Mouse (Mus musculus) CD8-positive naive resting alpha-beta T cell, adult 2 months (primary cell): ENCODE results near the gene Stn1.

Experiments
- DNase-seq, 2 experiments: peaks; one replicate each; pipeline ENCODE4 v3.0.0; 2022; ENCODE audit warnings: low read depth in 2 of 2, low spot score in 2 of 2

Gene Stn1

DNA sequence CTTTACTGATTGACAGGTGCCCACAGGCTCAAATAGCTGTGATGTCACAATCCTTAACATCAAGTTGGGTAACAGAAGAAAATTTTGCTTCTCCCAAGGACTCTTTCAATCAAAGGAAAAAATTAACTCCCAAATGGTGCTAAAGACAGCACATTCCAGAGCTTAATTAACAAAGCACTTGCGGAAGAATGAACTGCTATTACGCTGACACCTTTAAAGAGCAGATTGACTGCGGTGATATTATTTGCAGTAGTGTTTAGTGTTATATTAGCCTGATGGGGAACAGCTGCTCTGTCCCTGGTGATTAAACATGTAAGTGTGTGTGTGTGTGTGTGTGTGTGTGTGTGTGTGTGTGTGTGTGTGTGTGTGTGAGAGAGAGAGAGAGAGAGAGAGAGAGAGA is 7.7 kb upstream of the Stn1 start:
- DNase-seq: no peak

DNA sequence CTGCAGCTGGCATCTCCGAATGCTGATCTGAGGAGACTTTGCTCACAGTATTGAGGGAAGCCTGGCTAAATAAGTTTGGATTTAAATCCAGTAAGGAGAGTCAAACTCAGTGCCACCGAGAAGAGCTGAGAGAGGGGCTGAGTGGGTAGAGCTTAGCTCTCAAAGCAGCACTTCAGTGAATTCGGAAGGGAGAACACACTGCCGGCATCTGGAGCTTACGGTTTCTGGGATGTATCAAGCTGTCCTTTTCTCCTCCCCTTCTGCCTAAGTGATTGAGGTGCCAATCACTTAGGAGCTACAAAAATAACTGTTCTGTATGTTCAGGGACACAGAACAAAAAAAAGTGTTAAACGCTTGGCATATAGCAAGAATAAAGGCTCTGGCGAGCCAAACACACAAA is 5.1 kb upstream of the Stn1 start:
- no peak for DNase-seq

DNA sequence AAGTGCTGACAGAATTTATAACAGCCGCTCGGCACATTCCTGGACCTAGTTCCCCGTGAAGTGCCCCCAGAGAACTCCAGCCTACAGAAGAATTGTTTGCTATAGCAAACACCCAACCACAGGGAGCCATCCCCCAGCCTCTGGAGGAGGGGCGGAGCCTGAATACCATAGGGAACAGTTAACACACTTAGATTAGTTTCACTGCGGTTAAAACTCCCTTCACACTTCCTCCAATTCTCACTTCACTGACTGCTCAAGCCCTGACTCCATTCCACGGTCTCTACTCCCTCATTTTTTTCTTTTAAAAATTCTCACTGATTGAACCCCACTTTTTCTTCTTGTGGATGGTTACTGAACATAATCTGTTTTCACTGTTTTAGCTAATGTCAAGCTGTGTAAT is 1.5 kb upstream of the Stn1 start:
- no peak for DNase-seq

DNA sequence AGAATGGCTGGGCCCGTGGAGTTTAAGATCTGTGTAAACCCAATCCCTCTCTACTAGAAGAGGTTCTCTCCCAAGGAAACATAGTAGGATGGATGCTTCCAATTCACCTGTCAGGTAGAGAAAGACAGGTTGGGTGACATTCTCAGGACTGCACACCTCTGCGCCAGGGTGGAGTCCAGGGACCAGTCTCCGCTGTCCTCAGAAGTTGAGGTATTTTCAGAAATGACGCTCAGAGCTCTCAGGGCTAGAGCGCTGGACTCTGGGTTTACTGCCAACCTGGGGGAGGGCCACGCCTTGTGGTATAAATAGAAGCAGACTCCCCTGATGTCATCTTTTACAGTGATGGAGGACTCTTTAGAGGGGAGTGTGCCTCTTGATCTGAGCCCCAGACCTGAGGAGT is 572 bp upstream of the Stn1 start:
- DNase-seq: no peak

DNA sequence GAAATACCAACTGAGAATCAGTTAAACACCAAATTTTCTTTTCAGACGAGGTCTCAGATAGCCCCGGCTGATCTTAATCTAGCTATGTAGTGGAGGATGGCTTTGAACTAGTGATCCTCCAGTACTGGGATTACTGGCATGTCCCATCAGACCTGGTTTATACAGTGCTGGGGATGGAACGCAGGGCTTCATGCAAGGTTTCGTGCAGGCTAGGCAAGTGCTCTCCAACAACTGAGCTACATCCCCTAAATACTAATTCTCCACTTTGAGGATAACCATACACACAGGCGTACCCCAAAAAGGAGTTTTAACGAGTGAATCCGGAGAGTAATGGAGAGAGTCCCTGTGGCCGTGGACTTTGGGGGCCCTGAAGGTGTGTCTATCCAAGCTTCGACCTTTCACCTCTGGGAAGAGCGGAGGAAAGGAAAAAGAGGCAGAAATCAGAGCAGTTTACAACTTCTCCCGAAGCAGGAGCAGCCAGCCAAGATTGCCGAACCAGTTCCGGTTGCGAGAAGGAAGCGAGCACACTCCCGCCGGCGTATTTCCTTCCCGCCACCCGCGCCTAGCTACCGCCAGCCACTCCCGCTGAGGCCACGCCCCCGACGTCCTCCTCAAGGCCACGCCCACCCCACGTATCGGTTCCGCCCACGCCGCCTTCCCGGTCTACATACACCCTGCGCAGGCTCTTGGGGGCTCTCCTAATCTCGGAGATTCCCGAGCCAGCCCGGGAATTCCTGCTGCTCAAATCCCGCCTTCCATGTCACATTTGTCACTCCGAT is 597 bp downstream of the Stn1 start:
- peak; percentile 82 to 91 for DNase-seq

DNA sequence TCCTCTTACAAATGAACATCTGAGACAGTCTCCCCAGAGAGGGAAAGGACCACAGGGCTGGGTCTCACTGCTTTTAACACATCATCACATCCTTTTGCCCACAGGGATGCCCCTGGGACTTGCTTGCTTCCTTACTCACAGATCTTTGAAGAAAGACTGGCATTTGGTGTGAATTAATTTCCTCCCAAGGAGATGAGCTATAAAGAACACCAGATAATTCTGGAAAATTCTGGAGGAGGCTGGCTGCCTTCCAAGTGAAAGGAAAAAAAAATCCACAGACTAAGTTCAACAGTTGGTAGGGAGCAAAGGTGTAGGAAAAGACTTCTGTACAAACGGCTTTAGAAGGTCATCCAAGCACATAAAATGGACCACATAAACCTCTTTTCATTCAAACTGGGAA is 3.2 kb downstream of the Stn1 start:
- DNase-seq: no peak

DNA sequence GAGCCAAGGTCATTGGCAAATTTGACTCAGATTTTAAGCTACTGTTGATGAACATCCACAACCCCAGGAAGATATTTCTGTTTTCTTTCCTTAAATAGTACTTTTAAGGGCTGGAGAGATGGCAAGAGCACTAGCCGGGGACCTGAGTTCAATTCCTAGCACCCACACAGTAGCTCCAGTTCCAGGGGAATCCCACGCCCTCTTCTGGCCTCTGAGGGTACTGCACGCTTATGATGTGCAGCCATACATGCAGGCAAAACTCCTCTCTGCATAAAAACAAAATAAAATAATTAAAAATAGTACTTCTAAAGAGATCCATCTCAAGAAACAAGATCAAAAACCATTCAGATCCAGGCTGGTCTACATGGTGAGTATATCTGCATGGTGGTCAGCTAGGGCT is 4.9 kb downstream of the Stn1 start:
- peak; percentile 34 to 36 for DNase-seq

DNA sequence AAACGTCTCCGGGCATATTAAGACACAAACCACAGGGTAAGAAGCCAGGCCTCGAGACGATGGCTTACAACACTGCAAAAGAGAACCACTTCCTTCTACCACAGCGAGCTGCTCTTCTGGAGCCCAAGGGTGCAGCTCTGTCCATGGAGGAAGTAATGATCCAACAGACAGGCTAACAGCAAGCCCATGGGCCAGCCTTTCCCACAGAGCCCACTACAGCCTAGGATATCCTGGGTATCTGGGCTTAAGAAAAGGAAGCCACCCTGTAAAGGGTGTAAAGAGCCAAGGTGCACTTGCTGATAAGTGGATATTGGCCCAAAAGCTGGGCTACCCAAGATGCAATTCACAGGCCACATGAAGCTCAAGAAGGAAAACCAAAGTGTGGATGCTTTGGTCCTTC is 6.0 kb downstream of the Stn1 start:
- DNase-seq: no peak

DNA sequence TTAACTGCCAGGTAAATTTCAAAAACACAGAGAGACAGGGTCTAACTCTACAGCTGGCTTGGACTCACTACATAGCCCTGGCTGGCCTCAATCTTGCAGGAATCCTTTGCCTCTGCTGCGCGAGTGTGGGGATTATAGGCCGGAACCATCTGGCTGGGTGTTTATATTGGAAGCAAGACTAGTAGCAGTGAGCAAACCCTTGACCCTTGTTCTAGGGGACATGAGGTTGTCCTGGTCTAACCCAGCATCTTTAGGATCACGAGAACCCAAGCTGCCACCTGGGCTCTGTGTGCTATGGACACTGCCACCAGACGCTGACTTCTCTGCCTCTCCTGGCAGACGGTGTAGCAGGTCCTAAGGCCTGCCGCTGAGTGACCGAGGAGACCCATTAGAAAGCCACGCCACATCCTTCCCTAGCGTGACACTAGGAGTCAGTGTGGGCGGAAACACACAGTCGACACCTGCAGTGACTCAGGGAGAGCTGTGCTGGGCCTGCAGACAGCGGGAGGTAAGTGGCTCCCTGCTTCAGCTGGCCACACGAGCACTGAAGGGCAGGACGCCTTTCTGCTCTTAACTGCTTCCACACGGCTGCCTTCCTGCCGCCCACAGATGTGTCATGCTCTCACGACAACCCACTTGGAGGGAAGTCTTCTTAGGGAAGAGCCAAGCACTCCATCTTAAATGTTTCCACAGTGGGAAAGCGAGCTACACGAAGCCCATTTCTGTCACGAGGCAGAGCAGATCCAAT is 10.9 kb downstream of the Stn1 start:
- DNase-seq: no peak

DNA sequence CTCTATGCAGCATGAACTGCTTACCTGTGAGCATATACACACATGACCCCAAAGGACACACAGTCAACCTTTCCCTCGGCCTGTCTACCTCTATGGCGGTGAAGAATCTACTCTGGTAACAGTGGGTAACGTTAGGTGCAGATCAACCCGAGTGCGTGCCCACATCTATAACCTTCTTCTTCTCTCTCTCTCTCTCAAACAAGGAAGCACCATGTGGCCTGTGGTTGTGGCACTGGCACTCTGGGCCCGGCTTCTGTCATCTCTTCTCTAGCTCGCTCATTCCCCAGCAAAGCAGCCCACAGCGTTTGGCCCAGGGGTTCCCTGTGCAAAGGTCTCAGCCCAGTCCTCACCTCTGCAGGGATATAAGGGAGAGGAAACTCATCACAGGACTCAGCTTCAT is 12.4 kb downstream of the Stn1 start:
- peak; percentile 33 to 51 for DNase-seq

DNA sequence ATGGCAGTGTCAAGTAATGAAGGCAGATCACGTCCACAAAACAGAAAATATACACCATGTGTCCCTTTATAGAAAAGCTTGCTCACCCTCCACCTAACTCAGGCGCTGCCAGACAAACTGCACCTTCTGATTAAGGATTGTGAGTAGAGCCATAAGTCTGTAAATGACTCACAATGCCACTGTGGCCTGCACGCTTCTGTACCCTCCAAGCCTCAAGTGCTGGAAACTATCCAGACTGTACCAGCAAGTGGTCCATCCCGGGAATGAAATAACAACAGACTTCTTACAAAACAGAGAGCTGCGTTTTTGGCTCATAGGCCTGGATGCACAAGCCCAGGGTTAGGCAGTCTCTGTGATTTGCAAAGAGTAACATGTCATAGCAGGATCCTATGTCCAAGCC is 15.9 kb downstream of the Stn1 start:
- DNase-seq: no peak

DNA sequence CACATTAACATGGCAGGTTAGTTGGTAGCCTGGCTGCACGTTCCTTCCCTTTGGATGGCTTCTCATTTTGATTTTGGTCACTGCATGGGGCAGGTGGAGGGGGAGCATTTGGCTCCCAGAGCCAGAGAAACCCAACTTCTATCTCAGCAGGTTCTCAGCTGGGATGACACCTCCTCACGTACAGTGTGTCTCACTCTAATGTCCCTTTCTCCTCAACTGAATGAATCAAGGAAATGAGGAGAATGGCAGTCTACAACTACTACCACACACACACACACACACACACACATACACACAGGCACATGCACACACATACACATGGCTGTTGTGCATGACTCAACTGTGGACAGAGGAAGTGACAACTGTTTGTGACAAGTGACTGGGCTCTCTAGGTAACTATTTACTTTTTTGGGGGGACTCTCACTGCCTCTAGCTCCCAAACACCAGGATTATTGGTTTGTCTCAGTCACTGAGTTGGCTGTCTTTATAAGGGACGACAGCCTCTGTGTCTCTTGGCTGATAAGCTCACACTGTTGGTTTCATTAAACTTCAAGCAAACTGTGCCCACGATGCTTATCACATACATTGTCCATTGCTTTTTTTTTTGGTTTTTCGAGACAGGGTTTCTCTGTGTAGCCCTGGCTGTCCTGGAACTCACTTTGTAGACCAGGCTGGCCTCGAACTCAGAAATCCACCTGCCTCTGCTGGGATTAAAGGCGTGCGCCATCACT is 18.0 kb downstream of the Stn1 start:
- DNase-seq: no peak

DNA sequence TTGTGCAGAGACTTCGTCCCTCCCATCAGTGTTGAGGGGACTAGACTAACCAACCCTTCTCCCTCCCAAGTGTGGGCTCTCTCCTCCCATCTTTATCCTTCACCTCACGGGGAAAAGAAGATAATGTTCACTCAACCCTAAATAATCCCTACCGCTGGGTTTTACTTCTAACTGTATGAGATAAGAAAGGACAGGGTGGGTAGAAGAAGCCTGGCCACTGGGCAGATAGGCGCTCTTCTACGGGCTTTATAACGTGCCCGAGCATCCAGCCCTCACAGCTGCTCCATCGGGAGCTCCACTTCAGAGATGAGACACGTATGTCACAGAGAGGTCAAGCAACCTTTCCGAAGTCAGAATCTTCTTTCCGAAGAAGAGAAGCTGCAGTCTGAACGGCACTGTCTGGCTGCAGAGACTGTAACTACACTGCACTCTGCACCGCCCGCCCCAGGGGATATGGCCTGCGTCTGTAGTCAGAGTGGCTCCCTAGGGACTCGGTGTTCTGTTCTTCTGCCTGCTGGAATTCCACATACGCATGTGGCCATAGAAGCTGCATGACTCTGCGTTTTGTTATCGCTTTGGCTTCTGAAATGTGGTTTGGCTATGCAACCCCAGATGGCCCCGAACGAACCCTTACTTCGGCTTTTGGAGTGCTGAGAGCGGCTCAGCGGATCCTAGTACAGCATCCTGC is 18.7 kb downstream of the Stn1 start:
- DNase-seq: no peak

DNA sequence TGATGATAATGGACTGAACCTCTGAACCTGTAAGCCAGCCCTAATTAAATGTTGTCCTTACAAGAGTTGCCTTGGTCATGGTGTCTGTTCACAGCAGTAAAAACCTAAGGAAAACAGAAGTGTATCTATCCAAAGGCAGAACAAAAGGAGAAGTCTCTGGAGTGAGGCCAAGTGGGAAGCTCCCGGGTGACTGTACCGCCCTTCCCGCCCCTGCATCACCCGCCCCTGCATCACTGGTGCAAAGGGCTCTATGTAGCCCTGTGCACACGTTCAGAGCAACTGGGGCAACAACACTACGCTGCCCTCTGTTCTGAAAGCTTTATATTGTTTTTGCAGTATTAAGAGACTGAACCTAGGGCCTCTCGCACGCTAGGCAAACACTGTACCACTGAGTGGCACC is 19.7 kb downstream of the Stn1 start:
- DNase-seq: no peak

DNA sequence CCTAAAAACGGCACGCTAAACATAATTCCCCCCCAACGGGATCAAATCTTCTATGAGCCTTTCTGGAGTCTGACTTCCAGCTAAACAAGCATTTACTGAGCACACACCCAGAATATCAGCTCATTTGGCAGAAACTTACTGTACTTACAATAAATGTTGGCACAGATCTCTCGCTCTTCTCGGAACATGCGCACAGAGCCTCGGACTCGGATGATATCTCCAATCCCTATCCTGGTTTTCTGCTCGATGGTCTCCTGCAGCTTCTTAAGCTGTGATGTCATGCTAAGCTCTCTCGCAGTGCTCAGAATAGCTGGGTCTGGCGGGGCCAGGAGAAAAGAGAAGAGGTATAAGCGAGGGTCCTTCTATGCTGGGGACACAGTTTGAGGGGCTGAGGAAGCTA is 20.4 kb downstream of the Stn1 start:
- no peak for DNase-seq

DNA sequence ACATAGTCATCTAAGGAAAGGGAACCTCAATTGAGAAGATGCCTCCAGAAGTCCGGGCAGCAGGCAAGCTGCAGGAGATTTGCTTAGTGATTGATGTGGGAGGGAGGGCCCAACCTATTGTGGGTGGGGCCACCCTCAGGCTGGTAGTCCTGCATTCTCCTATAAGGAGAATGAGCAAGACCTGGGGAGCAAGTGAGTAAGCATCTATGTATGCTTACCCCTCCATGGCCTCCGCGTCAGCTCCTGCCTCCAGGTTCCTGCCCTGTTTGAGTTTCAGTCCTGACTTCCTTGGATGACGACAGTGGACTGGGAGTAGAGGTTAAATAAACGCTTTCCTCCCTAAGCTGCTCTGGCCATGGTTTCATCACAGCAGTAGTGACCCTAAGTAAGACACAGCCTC is 22.2 kb downstream of the Stn1 start:
- DNase-seq: no peak

DNA sequence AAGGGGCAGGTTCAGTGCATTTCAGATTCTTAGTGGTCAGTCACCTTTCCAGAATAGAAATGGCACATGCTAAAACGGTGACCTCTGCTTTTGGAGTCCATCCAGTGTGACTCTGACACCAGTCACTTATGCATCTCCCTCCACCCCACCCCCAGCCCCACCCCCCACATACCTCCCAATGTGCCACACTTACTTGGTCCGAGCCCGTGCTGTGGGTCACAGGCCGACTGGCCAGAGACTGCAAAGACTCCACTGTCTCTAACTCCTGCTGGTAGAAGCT is 23.7 kb downstream of the Stn1 start:
- DNase-seq: no peak

DNA sequence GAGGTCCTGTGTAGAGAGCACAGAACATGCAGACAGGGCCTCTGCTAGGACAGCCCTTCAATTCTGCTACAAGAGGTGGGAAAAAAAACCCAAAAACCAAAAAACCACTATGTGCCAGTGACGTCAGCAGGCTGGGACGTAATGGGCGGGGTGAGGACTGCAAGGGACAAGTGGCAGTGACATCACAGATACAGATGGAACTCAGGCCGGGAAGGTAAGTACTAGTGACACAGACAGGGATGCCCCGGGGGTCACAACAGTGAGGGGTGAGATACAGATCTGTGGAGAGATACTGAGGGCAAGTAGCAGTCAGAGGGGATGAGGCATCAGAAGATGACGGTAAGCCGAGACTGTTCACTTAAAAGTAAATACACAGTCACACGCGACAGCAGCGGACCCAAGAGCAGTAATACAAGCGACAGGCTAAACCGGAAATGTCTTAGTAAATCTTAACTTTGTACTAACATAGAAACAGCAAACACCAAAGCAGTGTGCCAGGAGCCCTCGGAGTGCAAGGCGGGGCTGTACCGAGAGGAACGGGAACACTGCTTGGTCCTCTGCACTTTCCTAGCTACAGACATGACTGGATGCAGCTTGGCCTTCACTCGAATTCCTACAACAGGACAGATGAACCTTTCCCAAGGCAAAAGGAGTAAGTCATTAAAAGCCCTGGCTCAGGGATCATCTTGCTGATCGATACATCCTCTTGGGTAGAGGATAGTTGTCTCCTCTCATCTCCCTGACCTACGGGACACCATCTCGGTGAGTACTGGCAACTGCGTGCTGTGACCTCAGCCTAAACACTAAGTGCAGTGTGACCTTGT is 24.3 kb downstream of the Stn1 start:
- peak; percentile 32 to 53 for DNase-seq

DNA sequence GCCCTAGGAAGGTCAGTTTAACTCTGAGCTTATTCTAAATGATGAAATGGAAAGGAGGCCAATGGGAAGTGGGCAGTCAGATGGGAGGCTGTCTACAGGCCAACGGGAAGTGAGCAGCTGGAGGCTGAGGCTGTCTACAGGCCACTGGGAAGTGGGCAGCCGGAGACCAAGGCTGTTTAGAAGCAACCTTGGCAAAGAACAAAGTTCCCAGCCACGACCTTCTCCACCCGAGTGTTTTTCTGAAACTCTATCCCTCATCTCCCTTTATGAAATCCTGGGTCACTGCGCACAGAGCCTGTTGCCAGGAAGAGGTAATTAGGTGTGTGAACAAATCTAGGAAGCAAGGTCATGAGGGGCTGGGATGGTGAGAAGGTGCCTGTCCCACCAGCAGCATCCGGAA is 25.3 kb downstream of the Stn1 start:
- no peak for DNase-seq

DNA sequence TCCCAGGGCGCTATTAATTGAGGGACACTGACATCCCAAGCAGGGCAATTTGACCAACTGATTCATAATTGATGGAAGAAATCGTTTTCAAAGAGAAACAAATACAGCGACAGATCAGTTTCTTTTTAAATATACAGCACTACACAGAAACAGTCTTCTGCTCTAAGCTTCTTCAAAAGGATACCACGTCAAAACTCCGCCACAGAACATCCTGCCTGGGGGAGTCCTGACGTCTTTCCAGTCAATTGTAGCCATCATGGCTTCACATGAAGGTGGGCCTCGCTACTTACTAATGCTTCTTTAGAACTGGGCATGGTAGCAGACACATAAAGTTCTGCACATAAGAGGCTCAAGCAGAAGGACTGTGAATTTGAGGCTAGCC is 26.0 kb downstream of the Stn1 start:
- DNase-seq: peak in 1 of 2 experiments; percentile 69
